Mouse (Mus musculus) heart, adult 9 months (tissue): ENCODE data around the gene Hexb.
"Not testable (repeated sequence)": the region's sequence is repeated elsewhere in the genome, so short reads cannot be mapped to it uniquely, and the experiment has no call there.

Experiments used
- DNase-seq, 2 experiments: peaks; one replicate each; pipeline ENCODE4 v3.0.0; 2022; ENCODE audit warnings: low spot score in 2 of 2

The Hexb gene

GRCm38 (mm10) chr13:97182821-97183220 is 15.3 kb downstream of the Hexb start:
- no peak for DNase-seq

- no peak for DNase-seq
These were observed 17.9 kb downstream of the Hexb start for GRCm38 (mm10) chr13:97180113-97180828.

GRCm38 (mm10) chr13:97178943-97179342 is 19.2 kb downstream of the Hexb start:
- no peak for DNase-seq

GRCm38 (mm10) chr13:97176731-97177130 is 21.4 kb downstream of the Hexb start:
- DNase-seq: no peak

DNA sequence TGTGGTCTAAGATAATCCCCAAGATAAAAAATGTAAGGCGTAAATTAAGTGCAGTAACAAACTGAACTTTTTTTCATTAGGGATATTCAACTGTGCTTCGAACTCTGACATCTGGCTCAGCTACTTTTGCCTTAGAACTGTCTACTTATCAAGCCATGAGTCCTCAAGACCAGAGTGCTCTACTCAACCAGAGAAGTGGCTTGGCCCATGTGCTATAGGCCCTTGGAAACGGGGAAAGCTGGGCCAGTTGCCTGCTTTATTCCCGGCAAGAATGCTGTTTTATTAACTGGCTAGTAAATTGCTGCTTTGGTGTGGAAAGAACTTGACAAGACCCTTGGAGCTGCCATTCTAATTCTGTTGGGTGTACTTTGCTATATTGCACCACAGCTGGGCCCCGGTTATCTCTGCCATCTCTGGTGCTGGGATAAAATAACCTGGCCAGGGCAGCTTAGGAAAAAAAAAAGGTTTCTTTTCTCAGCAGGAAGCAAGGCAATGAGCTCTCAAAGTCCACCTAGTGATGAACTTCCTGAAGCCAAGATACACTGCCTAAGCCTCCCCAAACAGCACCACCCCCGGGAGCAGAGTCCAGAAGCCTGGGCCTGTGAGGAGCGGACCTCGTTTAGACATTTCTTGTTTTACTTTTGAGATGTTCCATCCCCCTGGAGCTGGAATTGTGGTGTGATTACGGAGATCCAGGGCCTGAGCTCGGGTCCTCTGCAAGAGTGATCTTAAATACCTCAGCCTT is 22.5 kb downstream of the Hexb start:
- no peak for DNase-seq

- DNase-seq: peak in 1 of 2 experiments; percentile 7
These were observed 52.3 kb downstream of the Hexb start for GRCm38 (mm10) chr13:97145834-97146233.

DNA sequence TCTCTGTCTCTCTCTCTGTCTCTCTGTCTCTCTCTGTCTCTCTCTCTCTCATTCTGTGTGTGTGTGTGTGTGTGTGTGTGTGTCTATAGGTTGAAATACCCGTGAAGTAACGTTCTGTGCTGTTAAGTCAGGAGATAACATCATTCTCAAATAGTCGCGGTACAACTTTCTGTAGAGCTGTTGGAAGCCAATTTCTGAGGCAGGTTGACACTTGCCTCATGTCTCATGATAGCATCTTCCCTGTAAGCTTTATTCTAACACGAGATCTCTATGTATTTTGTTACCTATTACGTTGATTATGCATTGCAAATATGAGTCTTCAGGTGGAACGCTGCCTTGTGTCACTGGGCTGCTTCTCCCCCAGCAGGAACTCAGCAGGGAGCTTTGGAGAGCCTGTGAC is 55.8 kb downstream of the Hexb start:
- no peak for DNase-seq

GRCm38 (mm10) chr13:97138404-97138931 is 59.7 kb downstream of the Hexb start:
- DNase-seq: not testable (repeated sequence)

- peak; percentile 87 to 90 for DNase-seq
These were observed 60.4 kb downstream of the Hexb start, which contains the start of the genes Gfm2 and Nsa2 for GRCm38 (mm10) chr13:97137466-97138400. Gfm2 (plus strand) TSS chr13:97137937. Nsa2 (minus strand) TSS chr13:97137937.

GRCm38 (mm10) chr13:97130413-97130812 is 67.7 kb downstream of the Hexb start:
- not testable (repeated sequence) for DNase-seq

- DNase-seq: not testable (repeated sequence)
These were observed 68.5 kb downstream of the Hexb start for GRCm38 (mm10) chr13:97129654-97130053.
